Mouse (Mus musculus): ENCODE results near the gene Fgfbp1. TPM values are rescaled to one million over a fixed set of nuclear protein-coding genes. Genes with fewer than 3 reads are reported as not detected.
A peak's percentile ranks its signal among the peaks of the same experiment; 100 is the strongest.

Fgfbp1 gene
- polyA plus RNA-seq, 1 experiment = not detected

- H3K4me1 ChIP-seq (ENCODE audit: control insufficient read depth, insufficient read depth, low read length) = no peaks in the 10 kb centered on the region
- H3K27ac ChIP-seq (ENCODE audit: insufficient read depth, low read length) = no peak overlapping the region
- H3K4me3 ChIP-seq (ENCODE audit: insufficient read depth, low read length) = no peak overlapping the region
- TF ChIP-seq CTCF (IDR thresholded peaks at IDR 0.05; ENCODE audit: borderline replicate concordance, insufficient read depth, low read length) = no peak
- TF ChIP-seq POLR2A (IDR thresholded peaks at IDR 0.05; ENCODE audit: low read depth, low read length) = no peak
These were observed 4.6 kb downstream of the Fgfbp1 start for GRCm38 (mm10) chr5:43976821-43977561.

- Histone ChIP-seq H3K4me1 (ENCODE audit: control insufficient read depth, insufficient read depth, low read length) (no peaks in the 10 kb centered on the region), H3K27ac (ENCODE audit: insufficient read depth, low read length) (no peak overlapping the region), H3K4me3 (ENCODE audit: insufficient read depth, low read length) (no peak overlapping the region)
- TF ChIP-seq CTCF (IDR thresholded peaks at IDR 0.05; ENCODE audit: borderline replicate concordance, insufficient read depth, low read length) = no peak
- TF ChIP-seq POLR2A (IDR thresholded peaks at IDR 0.05; ENCODE audit: low read depth, low read length) = no peak
These were observed 7.4 kb downstream of the Fgfbp1 start for GRCm38 (mm10) chr5:43974166-43974565.

GRCm38 (mm10) chr5:43971156-43971555 lies 10.4 kb downstream of the Fgfbp1 start:
- no peak overlapping the region for H3K4me3 ChIP-seq (ENCODE audit: insufficient read depth, low read length)
- no peak overlapping the region for H3K27ac ChIP-seq (ENCODE audit: insufficient read depth, low read length)
- TF ChIP-seq POLR2A (IDR thresholded peaks at IDR 0.05; ENCODE audit: low read depth, low read length) (no peak), CTCF (IDR thresholded peaks at IDR 0.05; ENCODE audit: borderline replicate concordance, insufficient read depth, low read length) (no peak)
- H3K4me1 ChIP-seq (ENCODE audit: control insufficient read depth, insufficient read depth, low read length) = no peaks in the 10 kb centered on the region

- Histone ChIP-seq H3K27ac (ENCODE audit: insufficient read depth, low read length) (no peak overlapping the region), H3K4me1 (ENCODE audit: control insufficient read depth, insufficient read depth, low read length) (no peaks in the 10 kb centered on the region), H3K4me3 (ENCODE audit: insufficient read depth, low read length) (no peak overlapping the region)
- TF ChIP-seq POLR2A (IDR thresholded peaks at IDR 0.05; ENCODE audit: low read depth, low read length) (no peak), CTCF (IDR thresholded peaks at IDR 0.05; ENCODE audit: borderline replicate concordance, insufficient read depth, low read length) (no peak)
These were observed 11.0 kb downstream of the Fgfbp1 start for GRCm38 (mm10) chr5:43970532-43970931.

- TF ChIP-seq CTCF (IDR thresholded peaks at IDR 0.05; ENCODE audit: borderline replicate concordance, insufficient read depth, low read length) (no peak), POLR2A (IDR thresholded peaks at IDR 0.05; ENCODE audit: low read depth, low read length) (no peak)
- Histone ChIP-seq H3K27ac (ENCODE audit: insufficient read depth, low read length) (no peak overlapping the region), H3K4me3 (ENCODE audit: insufficient read depth, low read length) (no peak overlapping the region), H3K4me1 (ENCODE audit: control insufficient read depth, insufficient read depth, low read length) (no peaks in the 10 kb centered on the region)
These were observed 12.9 kb downstream of the Fgfbp1 start for GRCm38 (mm10) chr5:43968634-43969033.

GRCm38 (mm10) chr5:43961056-43961455 lies 20.5 kb downstream of the Fgfbp1 start:
- Histone ChIP-seq H3K27ac (ENCODE audit: insufficient read depth, low read length) (no peak overlapping the region), H3K4me1 (ENCODE audit: control insufficient read depth, insufficient read depth, low read length) (no peaks in the 10 kb centered on the region), H3K4me3 (ENCODE audit: insufficient read depth, low read length) (no peak overlapping the region)
- TF ChIP-seq CTCF (IDR thresholded peaks at IDR 0.05; ENCODE audit: borderline replicate concordance, insufficient read depth, low read length) = no peak
- TF ChIP-seq POLR2A (IDR thresholded peaks at IDR 0.05; ENCODE audit: low read depth, low read length) = no peak

GRCm38 (mm10) chr5:43959884-43960440 lies 21.6 kb downstream of the Fgfbp1 start:
- Histone ChIP-seq H3K4me1 (ENCODE audit: control insufficient read depth, insufficient read depth, low read length) (no peaks in the 10 kb centered on the region), H3K4me3 (ENCODE audit: insufficient read depth, low read length) (no peak overlapping the region), H3K27ac (ENCODE audit: insufficient read depth, low read length) (no peak overlapping the region)
- TF ChIP-seq POLR2A (IDR thresholded peaks at IDR 0.05; ENCODE audit: low read depth, low read length) (no peak), CTCF (IDR thresholded peaks at IDR 0.05; ENCODE audit: borderline replicate concordance, insufficient read depth, low read length) (no peak)

- Histone ChIP-seq H3K4me3 (ENCODE audit: insufficient read depth, low read length) (no peak overlapping the region), H3K4me1 (ENCODE audit: control insufficient read depth, insufficient read depth, low read length) (peaks cover 3% of the 10 kb centered on the region; the same call in 1 of the 2 replicates), H3K27ac (ENCODE audit: insufficient read depth, low read length) (peak overlapping the region; percentile 34)
- no peak for TF ChIP-seq POLR2A (IDR thresholded peaks at IDR 0.05; ENCODE audit: low read depth, low read length)
- TF ChIP-seq CTCF (IDR thresholded peaks at IDR 0.05; ENCODE audit: borderline replicate concordance, insufficient read depth, low read length) = no peak
These were observed 28.3 kb downstream of the Fgfbp1 start for GRCm38 (mm10) chr5:43953241-43953640.

- peak overlapping the region; percentile 95 for H3K27ac ChIP-seq (ENCODE audit: insufficient read depth, low read length)
- peak overlapping the region; percentile 10; the same call in 1 of the 2 replicates for H3K4me3 ChIP-seq (ENCODE audit: insufficient read depth, low read length)
- TF ChIP-seq POLR2A (IDR thresholded peaks at IDR 0.05; ENCODE audit: low read depth, low read length) (peak; percentile 60), CTCF (IDR thresholded peaks at IDR 0.05; ENCODE audit: borderline replicate concordance, insufficient read depth, low read length) (no peak)
- peaks cover 3% of the 10 kb centered on the region; the same call in 1 of the 2 replicates for H3K4me1 ChIP-seq (ENCODE audit: control insufficient read depth, insufficient read depth, low read length)
These were observed 32.8 kb downstream of the Fgfbp1 start for GRCm38 (mm10) chr5:43948748-43949275.
